27 mouse cellular contexts compared by ENCODE assay signal in the genomic region with DNA sequence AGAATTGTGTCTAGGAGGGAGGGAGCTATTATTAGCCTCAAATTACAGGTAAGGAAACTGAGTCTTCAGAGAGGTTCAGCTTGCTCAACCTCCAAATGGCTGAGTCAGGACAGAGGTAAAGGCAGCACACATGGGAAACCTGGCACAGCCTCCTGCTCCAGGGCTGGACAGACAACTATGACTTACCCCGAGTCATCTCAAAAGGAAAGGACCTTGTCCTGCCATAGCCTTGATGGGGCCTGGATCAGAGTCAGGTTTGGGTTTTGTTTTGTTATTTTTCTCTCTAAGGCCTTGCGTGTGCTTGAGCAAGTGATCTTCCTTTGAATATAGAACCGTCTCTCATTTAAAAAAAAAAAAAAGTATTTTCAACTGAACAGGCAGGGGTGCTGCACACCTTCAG. TPM values are rescaled to one million over a fixed set of nuclear protein-coding genes. Genes with fewer than 3 reads are reported as not detected.
DNase-seq lines count a peak whose midpoint lies in the region; TF ChIP-seq lines count a peak whose summit lies in the region.
"Had no signal": no experiment of that assay in that cellular context is flagged by ENCODE, and none has a peak within 500 bp of the region (broad histone marks: within the 10 kb centered on the region; RNA-seq: fewer than 3 reads in every experiment).

No protein-coding gene starts in this region.

- peaks cover 22 to 66% of the 10 kb centered on the region in 2 experiments for H3K4me1 ChIP-seq in CH12.LX (ENCODE audit: control insufficient read depth in 1 of 2, insufficient read depth in 2 of 2)
- no peaks in the 10 kb centered on the region for H3K4me1 ChIP-seq in lung, adult 2 months (ENCODE audit: control insufficient read depth, insufficient read depth, low read length)
- H3K4me1 ChIP-seq: forebrain, embryonic 12.5 days; forebrain, embryonic 15.5 days had no signal

- H3K9me3 ChIP-seq in CH12.LX (replicated peaks; ENCODE audit: low read length): peaks cover 10% of the 10 kb centered on the region
- H3K9me3 ChIP-seq: embryonic facial prominence, embryonic 10.5 days; embryonic facial prominence, embryonic 13.5 days; forebrain, embryonic 12.5 days; forebrain, embryonic 15.5 days; G1E; heart, embryonic 10.5 days; heart, embryonic 13.5 days had no signal

- no peak overlapping the region for H3K9ac ChIP-seq in CH12.LX (ENCODE audit: insufficient read depth, low read depth)
- H3K9ac ChIP-seq: embryonic facial prominence, embryonic 13.5 days; forebrain, embryonic 12.5 days; forebrain, embryonic 15.5 days; heart, embryonic 13.5 days; hindbrain, embryonic 14.5 days had no signal

- TF ChIP-seq RAD21 in CH12.LX (IDR thresholded peaks at IDR 0.05; ENCODE audit: low read depth, low read length): no peak

- no peak for TF ChIP-seq EP300 in CH12.LX (IDR thresholded peaks at IDR 0.05; ENCODE audit: low read length)

- no peak for TF ChIP-seq POLR2A in CH12.LX (IDR thresholded peaks at IDR 0.05; ENCODE audit: low read depth, low read length)
- TF ChIP-seq POLR2A in lung, adult 2 months (IDR thresholded peaks at IDR 0.05; ENCODE audit: borderline replicate concordance, extremely low read depth, low read depth, low read length): no peak

- peak; percentile 70 for DNase-seq in 3T3-L1 (ENCODE audit: low read depth, low spot score)
- no peak for DNase-seq in CH12.LX (ENCODE audit: extremely low read depth)
- peak; percentile 53 for DNase-seq in adrenal gland, postnatal 10 days
- DNase-seq in adrenal gland, postnatal 36 days: peak; percentile 64 to 76
- no peak for DNase-seq in lung, adult 2 months
- DNase-seq in cerebellum, postnatal 36 days: no peak
- DNase-seq: cerebellum, adult 11 months; cerebellum, adult 2 months; cerebellum, adult 9-11 months; cerebellum, postnatal 25 days; embryo, embryonic 11 days; gastrocnemius, postnatal 10 days; gastrocnemius, postnatal 36 days; heart, adult 2 months; heart, postnatal 14 days; heart, postnatal 4 days; kidney, adult 18-20 months had no signal

- 90% methylated on average over 3 of the region's 3 CpGs for WGBS in lung, adult 2 months

- dilution Hi-C loops in CH12.LX (cut with MboI; ENCODE audit: extremely low pct_ligation_motif_present, extremely low pct_unique_long_range_greater_than_20kb, low sequenced_read_pairs): no loop called here

- in situ Hi-C loops in CH12.LX (cut with MboI; ENCODE audit: low pct_ligation_motif_present, low pct_unique_long_range_greater_than_20kb, low sequenced_read_pairs): no loop called here

- no peak for TF ChIP-seq CTCF in CH12.LX (conservative IDR thresholded peaks at IDR 0.05 in 1 of 2, IDR thresholded peaks at IDR 0.05 in 1 of 2; ENCODE audit: low read depth in 2 of 2, low read length in 2 of 2)
- TF ChIP-seq CTCF in lung, adult 2 months (IDR thresholded peaks at IDR 0.05; ENCODE audit: insufficient read depth, low read length): no peak

- H3K36me3 ChIP-seq in CH12.LX (replicated peaks in 1 of 2; ENCODE audit: control insufficient read depth in 1 of 2, insufficient read depth in 1 of 2, low read length in 1 of 2): no peaks in the 10 kb centered on the region
- H3K36me3 ChIP-seq: embryonic facial prominence, embryonic 10.5 days; embryonic facial prominence, embryonic 13.5 days; forebrain, embryonic 12.5 days; forebrain, embryonic 15.5 days; G1E; heart, embryonic 10.5 days; heart, embryonic 13.5 days had no signal

- no peaks in the 10 kb centered on the region for H3K79me2 ChIP-seq in CH12.LX (replicated peaks; ENCODE audit: control insufficient read depth, extremely low read depth, insufficient read depth, poor library complexity, severe bottlenecking)

- H3K4me2 ChIP-seq in CH12.LX (ENCODE audit: insufficient read depth, low read depth, poor library complexity, severe bottlenecking): no peak overlapping the region
- H3K4me2 ChIP-seq: embryonic facial prominence, embryonic 13.5 days; forebrain, embryonic 12.5 days; forebrain, embryonic 15.5 days; heart, embryonic 13.5 days; hindbrain, embryonic 14.5 days had no signal

- H3K27me3 ChIP-seq in CH12.LX (replicated peaks): no peaks in the 10 kb centered on the region
- H3K27me3 ChIP-seq: embryonic facial prominence, embryonic 13.5 days; forebrain, embryonic 12.5 days; forebrain, embryonic 15.5 days; heart, embryonic 13.5 days had no signal

- H3K27ac ChIP-seq in CH12.LX (ENCODE audit: insufficient read depth, low read depth): peak overlapping the region; percentile 53
- H3K27ac ChIP-seq: embryonic facial prominence, embryonic 10.5 days; embryonic facial prominence, embryonic 13.5 days; forebrain, embryonic 12.5 days; forebrain, embryonic 15.5 days; heart, adult 2 months; heart, embryonic 10.5 days; heart, embryonic 13.5 days; hindbrain, embryonic 14.5 days; hindbrain, postnatal 0 days had no signal

- no peak overlapping the region for H3K4me3 ChIP-seq in CH12.LX (replicated peaks in 1 of 3; ENCODE audit: low read depth in 2 of 3, low read length in 2 of 3, poor library complexity in 1 of 3)
- no peak overlapping the region for H3K4me3 ChIP-seq in lung, adult 2 months (replicated peaks; ENCODE audit: extremely low read depth, low read depth, low read length)
- H3K4me3 ChIP-seq: embryonic facial prominence, embryonic 10.5 days; embryonic facial prominence, embryonic 13.5 days; erythroblast, embryonic 14.5 days; forebrain, embryonic 12.5 days; forebrain, embryonic 15.5 days; heart, adult 2 months; heart, embryonic 10.5 days; heart, embryonic 13.5 days had no signal

TF ChIP-seq in CH12.LX, 34 proteins besides CTCF, POLR2A, EP300 and RAD21:
- TF ChIP-seq BHLHE40 (IDR thresholded peaks at IDR 0.05; ENCODE audit: low read depth, low read length) (no peak), PAX5 (IDR thresholded peaks at IDR 0.05; ENCODE audit: low read length) (no peak), JUND (conservative IDR thresholded peaks at IDR 0.05; ENCODE audit: low read depth, low read length) (no peak)

RNA-seq across cellular contexts. Expression of gene Pim1, which starts 15.4 kb away (rescaled TPM):
- total RNA-seq in CH12.LX (2012; rRNA removed): 141 and 178 TPM in 2 replicates
- total RNA-seq in CH12.LX (2014; rRNA removed): 72.7 and 75.8 TPM in 2 replicates
- 121 and 133 TPM in 2 replicates for polyA plus RNA-seq in CH12.LX (2012; ENCODE audit: insufficient read length, low read depth)
- 100 to 1,000 TPM in 1 of 2 experiments, 10 to 100 TPM in 1; 73.4 to 104 TPM for total RNA-seq in adrenal gland, postnatal 10 days (2021)
- total RNA-seq in adrenal gland, postnatal 36 days (2021): 100 to 1,000 TPM; 162 to 206 TPM
- polyA plus RNA-seq in lung, adult 2 months (2012; rRNA removed): 35.8 and 48.0 TPM in 2 replicates

Comparison
In these comparisons a context has a peak if more than half of its experiments do, and no peak if none do; other contexts are left out.
1. DNase-seq: peak in 3T3-L1 (single experiment), adrenal gland, postnatal 10 days (single experiment) and adrenal gland, postnatal 36 days (2 of 2); none in CH12.LX (single experiment), lung, adult 2 months (single experiment) and cerebellum, postnatal 36 days (0 of 2).